In the genomic region with DNA sequence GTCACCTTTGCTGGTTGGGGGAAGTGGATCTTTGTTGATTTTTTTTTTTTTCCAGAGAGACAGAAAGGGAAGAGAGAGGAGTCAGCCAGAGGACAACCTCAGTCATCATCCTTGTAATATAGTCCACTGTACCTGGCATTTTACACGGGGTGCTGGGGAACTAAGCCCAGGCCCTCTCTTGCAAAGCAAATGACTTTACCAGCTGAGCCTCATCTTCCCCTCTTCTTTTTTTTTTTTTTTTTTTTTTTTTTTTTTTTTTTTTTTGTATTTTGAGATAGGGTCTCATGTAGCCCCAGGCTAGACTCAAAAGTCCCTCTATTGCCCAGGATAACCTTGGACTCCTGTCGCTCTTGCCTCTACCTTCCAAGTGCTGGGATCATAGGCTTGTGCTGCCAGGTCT, we compare ENCODE assay signal across 21 mouse cellular contexts. TPM values are rescaled to one million over a fixed set of nuclear protein-coding genes. Genes with fewer than 3 reads are reported as not detected.
"Had no signal": no experiment of that assay in that cellular context is flagged by ENCODE, and none has a peak within 500 bp of the region (broad histone marks: within the 10 kb centered on the region; RNA-seq: fewer than 3 reads in every experiment).

No protein-coding gene starts in this region.

- H3K27ac ChIP-seq: neural tube, embryonic 12.5 days; neural tube, embryonic 13.5 days; neural tube, embryonic 15.5 days; stomach, embryonic 15.5 days; stomach, postnatal 0 days had no signal

- H3K27me3 ChIP-seq: neural tube, embryonic 12.5 days; neural tube, embryonic 13.5 days; neural tube, embryonic 15.5 days; stomach, embryonic 15.5 days had no signal

- DNase-seq: retina, postnatal 1 day; right cerebral cortex, adult 18-20 months; right cerebral cortex, postnatal 25 days; right cerebral cortex, postnatal 4 days; spleen, adult 18-20 months; thymus, adult 18-20 months; thymus, adult 2 months; thymus, postnatal 14 days; thymus, postnatal 25 days; thymus, postnatal 36 days; thymus, postnatal 4 days had no signal

- H3K9me3 ChIP-seq: neural tube, embryonic 12.5 days; neural tube, embryonic 13.5 days; neural tube, embryonic 15.5 days; stomach, embryonic 15.5 days had no signal

- H3K4me1 ChIP-seq: neural tube, embryonic 12.5 days; neural tube, embryonic 13.5 days; neural tube, embryonic 15.5 days; stomach, embryonic 15.5 days had no signal

- H3K9ac ChIP-seq: neural tube, embryonic 12.5 days; neural tube, embryonic 13.5 days; neural tube, embryonic 15.5 days; stomach, embryonic 15.5 days had no signal

- H3K4me2 ChIP-seq: neural tube, embryonic 12.5 days; neural tube, embryonic 13.5 days; neural tube, embryonic 15.5 days; stomach, embryonic 15.5 days had no signal

- H3K4me3 ChIP-seq: neural tube, embryonic 12.5 days; neural tube, embryonic 13.5 days; neural tube, embryonic 15.5 days; stomach, embryonic 15.5 days had no signal

RNA-seq across cellular contexts. Expression of a gene that starts 15.1 kb away (rescaled TPM):
- polyA plus RNA-seq: neural tube, embryonic 12.5 days; neural tube, embryonic 13.5 days; neural tube, embryonic 14.5 days; neural tube, embryonic 15.5 days; small intestine, adult 2 months; stomach, embryonic 14.5 days; stomach, embryonic 15.5 days; stomach, embryonic 16.5 days; stomach, postnatal 0 days; urinary bladder, adult 2 months had no signal
